Mouse (Mus musculus) gastrocnemius, adult 8-10 months (tissue): ENCODE results near the gene Sept9. TPM values are rescaled to one million over a fixed set of nuclear protein-coding genes. Genes with fewer than 3 reads are reported as not detected.

Experiments used
- DNase-seq, 2 experiments: peaks; one replicate each; pipeline ENCODE4 v3.0.0; 2022; ENCODE audit warnings: low spot score in 2 of 2
- total RNA-seq, 4 experiments: library from RNA; stranded (reverse); gene quantifications; 2 replicates each; pipeline ENCODE4 v1.2.4; 2022

Gene Sept9
- total RNA-seq, 4 experiments from 2014 or later, result 5.7 to 16.2 (median 12.4) TPM

DNA sequence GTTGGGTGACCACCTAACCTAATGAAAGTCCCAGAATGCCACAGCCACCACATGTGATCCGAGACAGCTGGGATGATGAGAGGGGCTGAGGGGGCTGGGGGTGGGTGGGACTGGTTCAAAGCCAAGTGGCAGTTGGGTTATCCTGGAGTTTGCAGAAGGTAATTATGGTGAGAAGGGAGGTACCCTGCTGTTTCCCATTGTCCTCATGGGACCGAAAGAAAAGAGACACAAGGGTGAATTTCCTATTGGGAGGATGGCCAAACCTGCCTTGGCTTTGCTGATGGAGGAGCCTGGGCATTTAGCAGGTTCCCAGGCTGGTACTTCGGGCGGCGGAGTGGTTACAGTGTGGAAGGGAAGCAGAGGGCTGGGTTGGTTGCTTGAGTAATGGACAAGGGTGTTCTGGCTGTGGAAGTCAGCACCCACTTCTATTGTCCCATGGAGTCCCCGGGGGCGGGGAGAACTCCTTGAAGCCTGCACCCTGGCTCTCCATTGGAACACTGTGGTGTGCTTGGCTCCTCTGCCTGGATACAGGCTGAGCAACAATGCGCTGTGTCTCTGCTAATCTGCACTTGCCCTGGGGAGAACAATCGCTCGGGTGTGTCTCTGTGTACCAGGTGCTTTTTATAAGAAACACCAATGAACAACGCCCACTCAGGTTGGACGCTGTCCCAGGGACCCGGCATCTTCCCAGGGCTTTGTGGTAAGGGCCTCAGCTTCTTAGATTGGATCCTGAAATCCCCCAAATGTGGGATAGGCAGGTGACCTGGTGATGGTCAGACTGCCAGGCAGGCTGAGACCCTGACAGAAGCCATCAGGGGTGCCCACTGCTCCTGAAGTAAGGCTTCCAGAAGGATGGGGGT, 64.9 kb downstream of the Sept9 start:
- DNase-seq, result no peak

DNA sequence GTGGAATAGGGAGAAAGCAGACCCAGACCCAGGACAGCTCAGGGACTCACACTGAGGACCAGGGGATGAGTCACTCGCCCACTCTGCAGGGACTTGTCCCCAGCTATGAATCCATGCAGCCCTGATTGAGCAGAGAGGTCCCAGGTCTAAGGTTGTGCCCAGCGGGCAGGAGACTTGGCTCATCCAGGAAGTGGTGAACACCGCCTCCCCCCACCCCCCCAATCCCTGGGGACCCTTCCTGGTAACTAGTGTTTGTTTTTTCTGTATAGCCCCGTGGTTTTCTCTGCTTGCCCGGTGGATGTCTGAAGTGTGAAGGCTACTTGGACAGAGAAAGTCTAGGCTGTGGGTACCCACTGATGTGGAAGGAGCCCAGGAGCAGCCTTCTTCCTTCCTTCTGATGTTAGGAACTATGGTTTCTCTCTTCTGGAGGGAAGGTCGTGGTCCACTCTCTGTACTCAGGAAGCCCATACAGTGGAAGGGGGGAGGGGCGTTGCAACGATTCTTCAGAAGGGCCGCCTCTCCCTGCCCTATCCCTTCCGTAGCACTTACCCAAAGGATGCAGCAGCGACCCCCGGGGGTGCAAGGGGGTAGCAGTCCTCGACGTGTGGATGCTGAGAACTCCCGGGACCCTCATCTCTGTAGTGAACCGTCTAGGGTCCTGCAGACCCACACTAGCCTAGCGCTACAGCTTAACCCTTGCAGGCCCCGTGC, 66.0 kb downstream of the Sept9 start:
- no peak for DNase-seq

- DNase-seq, result peak; percentile 67 to 78
These were observed 66.8 kb downstream of the Sept9 start for GRCm38 (mm10) chr11:117265981-117266905.

- no peak for DNase-seq
These were observed 67.7 kb downstream of the Sept9 start for GRCm38 (mm10) chr11:117266906-117267721.

DNA sequence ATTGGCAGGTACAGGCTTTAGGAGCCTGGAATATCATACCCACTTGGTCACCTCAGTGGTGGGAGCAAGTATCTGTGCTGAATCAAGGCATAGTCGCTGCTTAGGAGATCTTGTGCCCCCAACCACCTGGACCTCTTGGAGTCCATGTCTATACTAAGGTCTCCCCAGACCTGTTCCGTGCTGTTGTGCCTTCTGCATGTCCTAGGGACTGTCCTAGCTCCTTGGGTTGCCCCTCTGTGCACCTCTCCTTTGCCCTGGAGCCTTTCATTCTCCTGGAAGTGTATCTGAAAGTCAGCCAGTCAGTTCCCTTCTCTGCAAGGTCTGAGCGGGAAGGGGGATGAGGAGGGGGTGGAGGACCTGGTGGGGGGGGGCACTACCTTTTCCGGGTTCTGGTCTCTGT, 68.4 kb downstream of the Sept9 start:
- no peak for DNase-seq

DNA sequence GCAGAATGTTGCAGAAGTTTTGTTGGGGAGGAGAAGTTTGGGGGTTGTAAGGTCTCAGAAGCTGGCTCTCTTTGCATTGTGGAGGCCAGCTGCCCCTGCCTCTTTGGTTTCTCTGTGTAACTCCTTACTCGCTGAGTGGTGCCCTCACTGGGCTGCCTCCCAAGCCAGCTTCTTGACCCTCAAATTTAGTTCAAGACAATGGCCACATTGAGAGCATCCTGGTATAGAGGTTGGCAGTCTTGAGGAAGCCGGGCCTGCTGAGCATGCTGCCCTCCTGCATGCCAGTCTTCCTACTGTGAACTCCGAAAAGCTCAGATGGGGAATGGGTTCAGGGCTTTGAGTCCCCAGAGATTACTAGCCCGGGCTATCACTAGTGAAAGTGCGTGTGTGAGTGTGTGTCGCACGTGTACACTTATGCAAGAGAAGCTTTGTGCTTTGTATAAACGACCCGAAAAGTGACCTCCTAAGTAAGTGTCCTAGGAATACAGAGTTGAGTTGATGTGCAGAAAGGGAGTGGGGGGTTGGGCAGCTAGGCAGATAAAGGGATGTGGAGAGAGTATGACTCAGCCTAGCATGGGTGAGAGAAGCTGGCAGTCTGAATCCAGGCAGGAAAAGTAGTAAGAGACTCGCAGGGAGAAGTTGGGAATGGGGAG, 69.0 kb downstream of the Sept9 start:
- no peak for DNase-seq

DNA sequence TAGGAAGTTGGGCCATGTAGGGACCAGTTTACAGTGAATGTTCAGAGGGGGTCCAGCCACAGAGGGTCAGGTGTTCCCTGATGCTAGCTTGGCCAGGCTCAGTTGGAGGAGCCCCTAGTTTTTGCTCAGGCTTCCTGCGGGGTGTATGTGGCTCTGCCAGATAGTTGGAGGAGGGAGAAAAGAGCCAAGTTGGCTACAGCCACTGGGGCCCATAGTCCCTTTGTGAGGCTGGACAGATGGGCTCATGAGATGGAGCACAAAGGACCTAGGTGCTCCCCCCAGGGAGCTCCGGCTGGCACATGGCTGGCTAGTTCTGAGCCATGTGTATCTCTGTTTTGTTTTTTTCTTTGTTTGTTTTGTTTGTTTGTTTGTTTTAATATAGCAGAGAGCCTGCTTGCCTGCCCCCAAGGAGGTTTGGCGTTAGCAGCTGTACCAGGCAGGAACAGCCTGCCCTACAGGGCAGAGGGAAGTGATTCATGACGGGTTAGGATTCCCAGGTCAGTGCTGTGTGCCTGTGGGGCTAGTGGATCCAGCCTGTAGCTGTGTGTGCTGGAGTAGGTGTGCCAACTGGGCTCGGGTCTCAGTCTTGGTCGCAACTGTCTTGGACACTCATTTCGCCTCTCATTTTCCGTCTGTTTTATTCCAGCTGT, 69.7 kb downstream of the Sept9 start:
- DNase-seq, result no peak

- no peak for DNase-seq
These were observed 70.5 kb downstream of the Sept9 start for GRCm38 (mm10) chr11:117269946-117270345.

- no peak for DNase-seq
These were observed 75.5 kb downstream of the Sept9 start for GRCm38 (mm10) chr11:117274973-117275372.

DNA sequence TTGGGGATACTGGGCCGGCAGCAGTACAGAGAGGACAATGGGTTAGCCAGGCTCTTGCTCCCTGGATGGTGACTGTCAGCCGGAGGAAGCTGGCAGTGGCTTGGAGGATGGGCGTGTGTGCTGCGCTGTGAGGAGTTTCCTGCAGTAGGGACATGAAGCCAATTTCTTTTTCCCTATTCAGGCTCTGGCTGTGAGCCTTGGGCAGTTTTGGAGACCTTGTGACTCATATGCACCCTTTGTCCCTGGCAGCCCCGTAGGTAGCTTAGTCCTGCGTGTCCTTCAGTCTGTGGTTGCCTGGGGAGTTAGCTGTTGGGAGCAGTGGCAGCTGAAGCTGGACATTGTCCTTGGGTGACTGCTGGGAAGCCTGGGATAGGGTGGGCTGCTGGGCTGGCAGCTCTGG, 76.5 kb downstream of the Sept9 start:
- DNase-seq, result peak in 1 of 2 experiments; percentile 36

DNA sequence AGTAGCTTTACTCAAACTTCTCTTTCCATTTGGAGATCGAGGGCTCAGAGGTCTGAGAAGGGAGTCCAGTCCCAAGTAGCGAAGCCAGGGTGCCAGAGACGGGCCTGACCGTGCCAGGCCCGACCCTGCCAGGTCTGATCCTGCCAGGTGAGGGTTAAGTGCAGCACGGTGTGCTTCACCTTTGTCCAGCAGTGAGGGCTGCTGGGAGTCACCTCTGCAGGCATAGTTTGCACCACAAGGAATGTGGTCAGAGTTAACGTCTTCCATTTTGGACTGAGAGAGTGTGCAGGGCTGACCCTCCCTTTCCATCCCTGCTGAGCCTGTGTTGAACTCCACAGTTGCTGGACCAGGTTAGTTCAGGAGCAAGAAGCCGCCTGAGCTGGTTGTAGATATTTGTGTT, 77.5 kb downstream of the Sept9 start:
- DNase-seq, result no peak

GRCm38 (mm10) chr11:117278113-117278512, 78.7 kb downstream of the Sept9 start:
- DNase-seq, result no peak

GRCm38 (mm10) chr11:117278514-117278913, 79.1 kb downstream of the Sept9 start:
- no peak for DNase-seq

DNA sequence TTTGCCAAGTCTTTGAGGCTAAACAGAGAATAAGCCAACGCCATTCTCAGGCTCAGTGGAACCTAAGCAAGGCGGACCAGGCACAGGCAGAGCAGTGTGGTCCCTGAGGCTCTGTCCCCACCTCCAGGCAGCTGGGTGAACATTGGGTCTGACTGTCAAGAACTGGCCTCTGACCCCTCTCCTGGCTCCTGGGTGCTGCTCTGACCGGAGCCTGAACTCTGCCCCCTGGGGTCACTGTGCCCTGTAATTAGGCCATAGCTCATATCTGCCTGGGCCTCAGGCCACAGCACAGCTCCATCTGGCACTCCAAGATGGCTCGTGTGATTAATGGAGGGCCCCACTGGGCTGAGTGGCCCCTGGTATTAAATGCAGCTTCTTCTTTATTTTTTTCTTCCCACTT, 80.5 kb downstream of the Sept9 start:
- no peak for DNase-seq

DNA sequence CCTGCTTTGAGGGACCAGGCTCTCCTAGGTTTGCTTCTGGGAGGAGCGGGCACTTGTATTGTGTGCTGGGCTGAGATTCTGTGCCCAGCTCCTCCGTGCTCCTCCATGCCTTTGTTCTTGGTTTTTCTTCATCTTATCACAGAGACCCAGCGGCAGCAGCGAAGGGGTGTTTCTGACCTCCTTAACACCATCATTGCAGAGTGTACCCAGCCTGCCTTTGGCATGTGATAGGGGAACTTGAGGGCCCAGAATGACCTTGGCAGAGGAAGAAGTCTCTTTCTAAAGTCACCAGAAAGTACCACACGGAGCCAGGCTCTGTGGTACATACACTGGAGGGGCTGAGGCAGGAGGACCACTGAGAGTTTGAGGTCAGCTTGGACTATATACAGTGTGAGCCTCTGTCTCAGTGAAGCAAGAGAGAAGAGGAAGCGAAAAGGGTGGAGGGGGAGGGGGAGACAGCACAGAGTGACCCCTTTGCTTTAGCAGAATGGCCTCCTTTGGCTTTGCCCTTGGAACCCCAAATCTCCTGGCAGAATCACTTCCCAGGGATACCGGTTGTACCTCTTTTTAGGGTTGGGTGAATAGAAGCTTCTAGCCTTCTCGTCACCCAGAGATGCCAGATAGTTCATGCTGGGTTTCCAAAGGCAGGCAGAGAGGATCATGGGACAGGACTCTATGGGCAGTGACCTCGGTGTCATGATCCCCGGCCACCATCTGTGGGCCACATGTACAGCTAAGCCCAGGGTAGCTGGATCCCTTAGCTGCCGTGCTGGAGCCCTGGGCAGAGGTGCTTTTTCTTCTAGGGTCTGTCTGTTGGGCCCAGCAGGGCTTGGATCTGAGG, 83.8 kb downstream of the Sept9 start:
- DNase-seq, result no peak

- no peak for DNase-seq
These were observed 84.5 kb downstream of the Sept9 start for GRCm38 (mm10) chr11:117283889-117284450.

DNA sequence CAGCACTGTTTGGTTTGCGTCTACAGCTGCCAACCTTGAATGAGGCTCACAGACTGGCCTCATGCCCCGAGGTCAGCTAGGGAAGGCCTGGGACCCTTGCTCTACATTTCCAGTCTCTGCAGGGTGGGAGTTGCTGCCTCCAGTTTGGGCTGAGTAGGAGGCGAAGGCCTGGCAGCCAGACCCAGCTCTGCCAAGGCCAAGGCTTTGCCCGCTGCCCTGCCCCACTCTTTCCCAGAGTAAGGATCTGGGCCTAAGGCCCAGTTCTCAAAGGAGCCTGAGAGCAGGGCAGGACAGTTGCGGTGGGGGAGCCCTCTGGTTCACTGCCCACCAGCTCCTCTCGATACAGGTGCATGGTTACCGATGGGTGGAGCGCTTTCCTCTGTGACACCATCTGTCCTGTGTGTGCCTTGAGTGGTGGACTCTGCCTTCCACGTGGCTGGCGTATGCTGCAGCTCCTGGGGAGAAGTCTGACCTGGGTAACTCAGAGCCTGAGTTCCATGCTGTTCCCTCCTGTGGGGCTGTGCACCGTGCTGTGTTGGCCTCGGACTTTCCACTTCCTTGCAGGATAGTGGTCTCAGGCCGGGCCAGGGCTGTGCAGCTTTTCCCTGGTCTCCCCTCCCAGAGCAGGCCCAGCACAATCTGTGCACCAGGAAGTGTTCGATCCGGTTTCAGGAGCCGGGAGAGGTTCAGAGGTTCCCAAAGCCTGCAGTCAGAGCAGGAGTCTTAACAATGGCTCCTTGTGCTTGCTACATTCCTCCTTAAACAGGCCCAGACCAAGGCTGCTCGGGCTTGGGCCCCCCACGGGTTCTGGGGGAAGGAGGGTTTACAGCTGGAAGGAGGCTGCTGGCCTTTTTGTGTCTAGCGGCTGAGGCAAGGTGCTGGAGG, 85.5 kb downstream of the Sept9 start:
- DNase-seq, result no peak

GRCm38 (mm10) chr11:117285606-117285931, 86.1 kb downstream of the Sept9 start:
- DNase-seq, result no peak
